Mouse (Mus musculus) layer of hippocampus, adult 9-11 months (tissue): ENCODE data around the gene Scgb3a1.

Experiments used
- DNase-seq: peaks from one replicate; pipeline ENCODE4 v3.0.0; 2022

Gene Scgb3a1

GRCm38 (mm10) chr11:49659470-49659799, 4.0 kb upstream of the Scgb3a1 start:
- no peak for DNase-seq

DNA sequence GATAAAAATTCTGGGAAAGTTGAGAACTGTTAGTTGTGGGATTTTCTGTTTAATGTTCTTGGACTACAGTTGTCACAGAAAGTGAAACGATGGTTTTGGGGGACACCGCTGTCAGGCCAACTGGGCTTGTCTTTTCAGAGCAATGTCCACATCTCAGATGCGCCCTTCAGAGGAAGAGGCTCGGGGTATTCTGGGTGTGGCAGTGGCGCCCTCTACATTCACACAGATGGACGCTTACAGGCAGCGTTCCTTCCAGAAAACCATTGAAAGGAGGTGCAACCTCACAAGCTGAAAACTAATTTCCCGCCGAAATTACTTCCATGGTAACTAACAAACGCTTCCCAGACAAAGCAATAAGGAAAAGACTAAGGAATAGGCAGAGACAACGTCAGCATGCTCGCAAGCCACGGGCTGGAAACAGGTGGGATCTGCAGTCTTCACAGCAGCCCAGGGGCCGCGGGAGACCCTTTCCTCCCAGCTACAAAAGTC, 1.1 kb upstream of the Scgb3a1 start:
- no peak for DNase-seq

DNA sequence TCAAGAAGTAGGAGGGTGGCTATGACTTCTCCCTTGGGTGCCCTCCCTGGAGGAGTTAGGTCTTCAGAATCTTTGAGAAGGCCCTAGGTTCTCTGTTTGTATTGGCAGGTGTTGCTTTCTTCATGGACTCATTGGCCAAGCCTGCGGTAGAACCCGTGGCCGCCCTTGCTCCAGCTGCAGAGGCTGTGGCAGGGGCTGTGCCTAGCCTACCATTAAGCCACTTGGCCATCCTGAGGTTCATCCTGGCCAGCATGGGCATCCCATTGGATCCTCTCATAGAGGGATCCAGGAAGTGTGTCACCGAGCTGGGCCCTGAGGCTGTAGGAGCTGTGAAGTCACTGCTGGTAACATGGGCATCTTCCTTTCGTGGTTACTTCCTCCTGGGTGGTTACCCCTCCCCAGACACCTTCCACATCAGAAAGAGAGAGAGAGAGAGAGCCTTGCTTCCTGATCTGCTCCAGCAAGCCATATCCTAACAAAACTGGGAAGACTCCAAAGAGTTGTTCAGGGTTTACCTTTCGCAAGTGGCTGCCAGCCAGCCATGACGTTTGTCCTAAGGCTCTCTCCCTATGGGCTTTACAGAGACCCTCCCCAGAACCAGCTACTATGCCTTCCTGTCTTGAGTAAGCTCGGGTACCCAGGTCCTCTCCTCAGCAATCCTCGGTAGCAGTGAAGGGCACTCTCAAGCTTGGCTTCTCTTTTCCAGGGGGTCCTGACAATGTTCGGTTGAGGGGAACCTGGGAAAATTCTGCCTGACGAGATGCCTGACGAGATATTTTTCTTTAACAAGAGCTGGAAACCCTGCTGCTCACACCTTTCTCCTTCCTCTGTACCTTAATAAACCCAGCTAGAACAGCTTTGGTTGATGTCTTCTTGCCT, 1.1 kb downstream of the Scgb3a1 start:
- DNase-seq, result no peak

DNA sequence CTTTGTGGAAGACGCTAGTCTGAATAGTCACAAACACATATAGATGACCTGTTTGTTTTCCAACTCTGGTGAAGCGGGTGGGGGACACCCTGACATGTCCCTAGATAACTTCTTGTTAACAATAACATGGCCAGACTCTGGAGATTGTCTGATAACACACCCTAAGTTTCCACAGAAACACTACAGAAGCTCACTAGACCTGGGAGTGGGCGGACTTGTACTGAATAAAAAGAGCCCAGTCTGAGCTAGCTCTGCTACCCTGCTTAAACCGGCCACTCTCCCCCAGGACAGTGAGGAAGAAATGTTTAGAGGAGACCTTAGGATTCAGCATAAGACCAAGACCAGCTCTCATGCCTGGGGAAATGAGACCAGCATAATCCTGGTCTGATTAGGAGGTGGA, 2.1 kb downstream of the Scgb3a1 start:
- no peak for DNase-seq

- no peak for DNase-seq
These were observed 10.0 kb downstream of the Scgb3a1 start for GRCm38 (mm10) chr11:49673433-49673832.

GRCm38 (mm10) chr11:49684237-49684973, 21.0 kb downstream of the Scgb3a1 start:
- no peak for DNase-seq

DNA sequence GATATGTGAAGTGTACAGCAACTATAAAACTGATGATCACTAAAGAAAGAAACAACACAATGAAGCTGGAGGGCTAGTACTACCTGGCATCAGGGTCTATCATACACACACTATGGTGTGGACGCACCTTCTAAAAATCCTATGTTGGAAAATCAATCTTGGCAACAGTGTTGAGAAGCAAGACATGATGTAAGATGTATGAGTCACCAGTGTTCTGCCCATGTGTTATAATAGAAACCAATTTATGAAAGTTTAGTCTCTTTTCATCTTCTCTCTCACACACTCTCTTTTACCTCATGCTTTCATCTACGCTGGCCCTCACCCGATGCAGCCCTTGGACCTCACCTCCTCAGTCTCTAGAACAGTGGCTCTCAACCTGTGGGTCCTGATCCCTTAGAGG, 31.6 kb downstream of the Scgb3a1 start:
- no peak for DNase-seq

- no peak for DNase-seq
These were observed 32.3 kb downstream of the Scgb3a1 start for GRCm38 (mm10) chr11:49695695-49696094.

- no peak for DNase-seq
These were observed 33.1 kb downstream of the Scgb3a1 start for GRCm38 (mm10) chr11:49696472-49696871.

DNA sequence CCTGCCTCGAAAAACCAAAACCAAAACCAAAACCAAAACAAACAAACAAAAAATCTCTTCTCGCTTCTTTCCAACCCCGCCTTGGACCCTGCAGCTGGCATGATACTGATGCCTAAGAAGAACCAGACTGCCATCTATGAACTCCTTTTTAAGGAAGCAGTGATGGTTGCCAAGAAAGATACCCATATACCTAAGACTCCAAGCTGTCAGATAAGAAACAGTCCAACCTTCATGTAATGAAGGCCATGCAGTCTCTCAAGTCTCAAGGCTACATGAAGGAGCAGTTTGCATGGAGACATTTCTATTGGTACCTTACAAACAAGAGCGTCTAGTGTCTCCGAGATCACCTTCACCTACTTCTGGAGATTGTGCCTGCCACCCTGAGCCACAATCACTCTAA, 34.4 kb downstream of the Scgb3a1 start:
- no peak for DNase-seq

DNA sequence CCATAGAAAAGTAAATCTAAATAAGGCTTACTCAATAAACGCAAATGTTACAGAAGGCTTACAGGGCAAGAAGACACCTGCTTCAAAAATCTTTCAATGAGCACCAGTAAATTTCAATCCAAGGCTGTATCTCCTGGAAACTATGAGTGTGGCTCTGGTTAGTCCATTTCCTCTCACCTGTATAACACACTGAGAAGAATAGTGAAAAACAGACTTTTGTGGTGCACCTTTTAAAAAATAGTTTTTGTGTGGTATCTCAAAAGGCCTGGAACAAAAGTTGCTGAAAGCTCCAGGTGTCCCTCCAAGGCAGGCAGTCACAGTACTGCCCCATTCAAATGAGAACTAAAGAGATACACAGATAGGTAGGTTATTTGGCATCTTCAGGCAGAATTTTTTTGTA, 35.7 kb downstream of the Scgb3a1 start:
- DNase-seq, result no peak

GRCm38 (mm10) chr11:49702014-49702413, 38.6 kb downstream of the Scgb3a1 start:
- no peak for DNase-seq

GRCm38 (mm10) chr11:49704804-49705203, 41.4 kb downstream of the Scgb3a1 start:
- no peak for DNase-seq

DNA sequence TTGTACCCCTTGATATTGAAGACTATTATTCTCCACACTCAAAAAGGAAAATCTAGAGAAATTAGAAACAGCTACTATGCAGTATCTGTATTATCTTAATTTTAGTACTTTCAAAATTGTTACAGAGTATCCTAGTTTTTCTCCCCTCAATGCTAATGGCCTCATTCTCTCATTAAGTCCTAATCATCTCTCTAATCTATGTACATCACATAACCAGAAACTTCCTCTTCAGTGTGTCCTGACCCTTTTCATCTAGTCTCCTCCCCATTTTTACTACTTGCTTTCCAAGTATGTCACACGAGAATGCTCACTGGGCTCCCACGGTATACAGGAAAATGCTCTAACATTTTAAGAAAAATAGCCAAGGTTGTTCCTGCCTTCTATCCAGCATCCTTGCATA, 44.4 kb downstream of the Scgb3a1 start:
- no peak for DNase-seq

DNA sequence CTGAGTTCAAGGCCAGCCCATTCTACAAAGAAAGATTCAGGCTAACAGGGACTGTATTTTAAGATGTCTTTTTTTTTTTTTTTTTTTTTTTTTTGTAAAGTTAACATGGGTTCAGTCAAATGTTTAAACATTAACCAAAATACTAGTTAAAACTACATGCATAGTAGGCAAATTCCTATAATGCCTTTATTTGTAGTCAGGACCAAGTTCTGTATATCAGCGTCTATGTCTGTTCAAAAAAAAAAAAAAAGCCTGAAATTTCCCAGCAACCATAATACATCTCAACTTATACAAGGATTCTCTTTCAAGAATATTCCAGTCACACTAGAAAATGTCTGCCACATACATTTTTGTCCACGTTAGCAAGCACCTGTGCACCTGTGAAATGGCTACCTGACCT, 47.3 kb downstream of the Scgb3a1 start:
- no peak for DNase-seq

- DNase-seq, result peak; percentile 20
These were observed 48.7 kb downstream of the Scgb3a1 start for GRCm38 (mm10) chr11:49711981-49712554.

GRCm38 (mm10) chr11:49712555-49713335, 49.3 kb downstream of the Scgb3a1 start, which contains the start of gene Cnot6:
TSS of gene Cnot6 (minus strand) at chr11:49712723.
- peak; percentile 97 for DNase-seq

GRCm38 (mm10) chr11:49713336-49714334, 50.2 kb downstream of the Scgb3a1 start:
- DNase-seq, result peak; percentile 19
